Mouse (Mus musculus) stomach, postnatal 0 days (tissue): ENCODE data around the gene Mcidas.

Experiments
- CTCF ChIP-seq: IDR thresholded peaks from 2 replicates; pipeline ENCODE4 v1.5.1; 2016; ENCODE audit warnings: antibody characterized with exemption, low read depth, mild to moderate bottlenecking, moderate library complexity
- EP300 ChIP-seq: optimal IDR thresholded peaks from 2 replicates; pipeline ENCODE3; 2016; ENCODE audit warnings: antibody characterized with exemption

DNA sequence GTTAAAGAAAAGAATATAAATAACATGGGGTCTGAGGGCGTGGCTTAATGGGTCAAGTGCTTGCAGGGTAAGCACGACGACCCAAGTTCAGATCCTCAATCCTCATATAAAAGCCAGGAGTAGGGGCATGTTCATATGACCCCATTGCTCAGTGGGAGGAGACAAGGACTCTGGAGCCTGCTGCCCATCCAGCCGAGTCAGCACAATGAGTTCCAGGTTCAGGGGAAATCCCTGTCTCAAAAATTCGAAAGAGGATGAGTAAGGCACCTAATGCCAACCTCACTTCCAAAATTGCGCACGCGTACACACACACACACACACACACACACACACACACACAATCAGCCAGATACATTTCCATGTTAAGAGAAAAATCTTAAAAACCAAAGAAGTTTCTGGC is 28.8 kb downstream of the Mcidas start:
- no peak for TF ChIP-seq CTCF
- no peak for TF ChIP-seq EP300
